Mouse (Mus musculus) CD8-positive naive resting alpha-beta T cell, adult 2 months (primary cell): Measurements from ENCODE around the gene Gm6614.
"Not testable (repeated sequence)": the region's sequence is repeated elsewhere in the genome, so short reads cannot be mapped to it uniquely, and the experiment has no call there.

Experiments
- DNase-seq, 2 experiments: peaks; one replicate each; pipeline ENCODE4 v3.0.0; 2022; ENCODE audit warnings: low read depth in 2 of 2, low spot score in 2 of 2

Gm6614 gene

DNA sequence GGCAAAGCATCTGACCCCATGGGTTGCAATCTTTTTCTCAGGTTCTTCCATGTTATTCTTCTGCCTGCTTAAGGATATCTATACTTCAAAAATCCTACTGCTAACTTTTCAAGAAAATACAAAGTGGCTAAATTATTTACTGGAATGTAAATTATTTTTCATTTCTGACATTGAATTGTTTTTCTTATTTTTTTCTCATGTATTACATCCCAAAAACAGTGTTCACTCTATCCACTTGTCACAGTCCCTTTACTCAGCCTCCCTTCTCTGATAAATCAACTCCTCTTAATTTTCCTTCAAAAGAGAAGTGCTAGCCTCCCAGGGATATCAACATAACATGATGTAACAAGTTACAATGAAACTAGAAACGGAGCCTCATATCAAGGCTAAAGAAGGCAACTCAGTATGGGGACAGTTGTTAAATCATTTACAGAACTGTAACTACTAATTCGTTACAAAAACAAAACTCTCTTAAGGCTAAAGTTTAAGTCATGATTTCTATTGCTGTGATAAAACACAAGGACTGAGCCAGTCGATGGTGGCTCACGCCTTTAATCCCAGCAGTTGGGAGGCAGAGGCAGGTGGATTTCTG, at the start of gene Gm6614:
Gene Gm6614 (minus strand): TSS at position 51 of the 592 bp plus-strand sequence.
- DNase-seq = no peak

DNA sequence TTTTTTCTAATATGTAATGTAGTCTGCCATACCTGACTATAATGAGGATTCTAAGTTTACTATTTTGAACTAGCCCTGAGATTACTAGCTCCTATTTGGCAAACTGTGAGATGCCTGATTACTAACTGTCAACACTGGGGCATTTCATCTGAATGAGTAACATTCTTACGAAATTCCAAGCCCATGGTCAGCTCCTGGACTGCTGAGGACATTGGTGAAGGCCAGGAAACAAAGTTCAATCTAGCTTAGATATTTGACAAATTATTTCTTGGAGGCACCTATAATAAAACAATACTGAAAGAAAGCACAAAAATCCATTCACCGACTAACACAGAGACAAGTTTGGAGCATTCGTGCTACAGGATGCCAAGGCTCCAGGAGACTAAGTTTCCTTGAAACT, 47.1 kb upstream of the Gm6614 start:
- not testable (repeated sequence) for DNase-seq

DNA sequence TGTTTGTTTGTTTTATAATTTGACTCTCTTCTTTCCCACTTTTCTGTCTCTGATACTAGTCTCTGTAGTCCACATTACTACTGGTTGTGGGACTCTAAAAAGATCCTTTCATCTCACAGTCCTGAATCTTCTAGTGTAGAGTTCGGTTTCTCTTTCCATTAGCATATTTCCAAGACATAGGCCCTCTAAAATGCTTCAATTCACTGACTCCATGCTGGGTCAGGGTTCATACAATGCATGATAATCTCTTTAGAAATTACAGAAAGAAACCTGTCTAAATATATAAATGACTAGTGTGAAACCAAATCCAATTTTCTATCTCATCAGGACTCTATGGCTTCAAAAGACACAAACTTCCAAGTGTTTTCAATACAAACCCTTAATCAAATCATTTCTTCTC, 36.5 kb upstream of the Gm6614 start:
- no peak for DNase-seq

DNA sequence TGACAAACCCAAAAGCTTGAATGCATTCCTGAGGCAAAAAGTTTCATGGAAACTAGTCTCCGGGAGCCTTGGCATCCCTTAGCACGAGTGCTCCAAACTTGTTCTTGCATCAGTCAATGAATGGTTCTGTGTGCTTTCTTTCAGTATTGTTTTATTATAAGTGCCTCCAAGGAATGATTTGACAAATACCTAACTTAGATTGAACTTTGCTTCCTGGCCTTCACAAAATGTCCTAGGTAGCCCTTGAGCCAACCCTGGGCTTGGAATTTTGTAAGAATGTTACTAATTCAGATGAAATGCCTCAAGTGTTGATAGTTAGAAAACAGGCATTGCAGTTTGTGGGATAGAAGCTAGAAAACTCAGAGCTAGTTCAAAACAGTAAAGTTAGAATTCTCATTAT, 34.5 kb upstream of the Gm6614 start:
- no peak for DNase-seq

DNA sequence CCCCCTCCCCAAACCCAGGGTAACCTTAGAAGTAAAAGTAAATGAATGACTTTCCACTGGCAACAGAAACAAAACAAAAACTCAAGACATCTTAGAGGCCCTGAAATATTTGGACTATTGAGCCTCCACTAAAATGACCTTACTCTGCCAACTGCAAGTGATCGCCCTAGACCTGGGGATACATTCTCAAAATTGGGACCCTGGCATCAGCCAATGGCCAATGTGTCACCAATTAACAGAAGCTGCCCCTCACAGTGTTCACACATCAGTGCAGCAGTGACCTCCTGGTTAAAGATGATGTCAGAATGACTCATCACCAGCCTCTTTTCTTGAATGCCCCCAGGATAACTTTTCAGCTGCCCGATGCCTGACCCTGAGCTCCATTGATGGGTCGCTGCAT, 30.7 kb upstream of the Gm6614 start:
- no peak for DNase-seq

DNA sequence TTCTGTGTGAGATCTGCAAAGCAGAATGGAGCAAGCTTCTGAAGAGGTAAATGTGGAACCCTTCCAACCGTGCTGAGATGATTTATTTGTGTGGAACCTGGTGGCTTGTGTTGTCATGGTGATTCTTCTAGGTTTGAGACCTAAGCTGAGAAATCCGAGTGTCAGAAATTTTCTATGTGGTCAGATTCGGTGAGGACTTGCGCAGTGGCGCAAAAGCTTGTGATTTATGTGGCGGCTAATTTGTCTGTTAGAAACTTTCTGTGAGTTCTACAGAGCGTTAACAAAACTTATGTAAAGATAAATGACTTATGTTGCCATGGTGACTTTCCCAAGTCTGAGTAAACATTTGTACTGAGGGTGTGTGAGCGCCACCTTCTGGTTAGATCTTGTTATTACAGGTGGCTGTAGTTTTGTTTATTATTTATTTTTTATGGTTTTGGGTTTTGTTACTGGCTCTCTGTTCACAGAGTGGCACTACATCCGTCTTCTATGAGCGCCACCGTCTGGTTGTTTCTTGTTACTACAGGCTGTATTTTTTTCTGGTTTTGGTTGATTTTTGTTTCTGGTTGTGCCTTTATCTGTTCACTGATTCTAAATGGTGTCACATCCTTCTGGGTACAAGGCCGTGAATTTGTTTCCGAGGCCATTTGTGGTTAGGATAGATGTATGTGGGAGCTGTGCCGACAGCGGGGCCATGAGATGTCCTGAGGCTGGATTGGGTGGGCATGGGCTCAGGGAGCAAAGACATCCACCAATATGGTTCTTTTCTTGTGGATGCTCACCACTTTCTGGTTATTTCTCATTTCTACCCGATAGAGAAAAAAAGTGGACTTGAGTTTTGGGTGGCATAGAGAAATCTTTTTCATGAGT, 29.3 kb upstream of the Gm6614 start:
- no peak for DNase-seq

DNA sequence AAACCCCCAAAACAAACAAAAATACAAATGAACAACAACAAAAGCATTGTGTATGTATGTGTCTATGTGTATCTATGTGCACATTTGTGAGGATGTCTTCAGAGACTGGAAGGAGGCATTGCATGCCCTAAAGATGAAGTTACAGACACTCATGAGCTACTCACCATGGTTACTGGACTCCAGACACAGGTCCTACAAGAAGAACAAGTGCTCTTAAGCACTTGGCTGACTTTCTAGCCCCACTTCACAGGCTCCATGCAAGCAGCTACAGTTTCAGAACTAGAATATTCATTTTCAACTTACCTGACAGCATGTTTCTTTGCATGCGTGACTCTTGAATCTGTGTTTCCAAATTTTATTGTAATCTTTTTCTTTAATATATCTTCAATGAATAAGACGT, 24.6 kb upstream of the Gm6614 start:
- no peak for DNase-seq

DNA sequence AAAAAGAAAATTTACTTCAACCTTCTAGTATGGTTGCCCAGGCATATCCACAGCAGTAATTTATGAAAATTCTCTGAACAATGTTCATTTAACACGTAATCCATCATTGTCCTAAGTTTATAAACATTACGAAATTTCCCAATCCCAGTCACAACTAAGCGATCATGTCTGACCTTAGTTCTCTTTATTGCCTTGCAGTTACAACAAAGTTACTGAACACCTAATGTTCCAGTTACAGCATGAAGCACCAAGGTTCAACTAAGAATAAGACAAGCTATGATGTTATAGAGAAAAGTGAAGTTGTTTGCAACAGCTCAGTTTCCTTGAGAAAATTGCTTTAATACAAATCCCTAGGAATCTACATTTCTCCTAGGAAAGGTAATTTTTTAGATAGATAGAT, 10.5 kb upstream of the Gm6614 start:
- DNase-seq = no peak

DNA sequence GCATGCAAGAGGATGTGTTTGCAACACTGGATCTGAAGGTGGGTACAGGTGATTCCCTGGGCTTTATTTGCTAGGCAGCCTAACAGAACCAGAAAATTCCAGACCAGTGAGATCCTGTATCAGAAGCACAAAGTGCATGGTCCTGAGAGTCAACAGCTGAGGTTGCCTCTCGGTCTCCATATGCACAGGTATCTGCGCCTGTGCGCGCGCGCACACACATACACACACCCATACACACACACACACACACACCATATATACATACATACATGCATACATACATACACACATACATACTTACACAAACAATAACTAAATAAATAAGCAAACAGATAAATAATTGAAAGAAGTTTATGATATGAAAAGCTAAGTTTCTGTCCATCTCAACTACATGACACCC, 24.4 kb downstream of the Gm6614 start:
- DNase-seq = no peak

DNA sequence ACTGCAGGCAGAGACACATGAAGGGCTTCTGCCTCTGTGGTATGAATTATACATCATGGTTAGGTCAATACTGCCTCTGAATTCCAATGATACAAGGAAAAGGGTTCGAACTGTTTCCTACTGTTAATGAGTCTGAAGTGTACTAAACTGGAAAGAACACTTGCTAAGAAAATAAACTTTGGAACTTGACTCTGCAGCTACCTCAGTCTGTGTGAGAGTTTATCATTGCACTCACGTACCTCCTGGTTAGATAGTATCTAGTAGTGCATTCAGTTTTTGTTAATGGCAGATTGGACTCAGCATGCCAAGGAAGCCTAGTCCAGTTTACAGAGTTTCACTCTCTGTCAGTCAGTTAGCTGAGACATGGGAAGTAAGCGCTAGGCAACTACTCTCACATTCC, 26.6 kb downstream of the Gm6614 start:
- DNase-seq = no peak

DNA sequence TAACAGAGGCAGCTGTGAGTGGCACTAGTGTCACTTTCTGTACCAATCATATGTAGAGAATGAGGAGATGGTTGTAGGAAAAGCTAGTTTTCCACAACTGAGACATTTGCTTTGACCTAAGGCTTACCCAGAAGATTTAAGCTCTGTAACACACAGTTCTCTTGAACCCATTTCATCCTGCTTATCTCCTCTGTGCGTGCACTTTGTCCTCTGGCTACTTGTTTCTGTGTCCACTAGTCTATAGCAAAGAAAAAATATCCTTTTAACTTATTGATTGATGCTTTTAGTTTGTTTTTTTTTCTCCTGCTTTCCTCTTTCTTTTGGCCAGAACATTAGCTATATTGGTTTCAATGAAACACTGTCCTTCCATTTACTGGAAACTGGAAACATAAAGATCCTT, 48.8 kb downstream of the Gm6614 start:
- DNase-seq = no peak

DNA sequence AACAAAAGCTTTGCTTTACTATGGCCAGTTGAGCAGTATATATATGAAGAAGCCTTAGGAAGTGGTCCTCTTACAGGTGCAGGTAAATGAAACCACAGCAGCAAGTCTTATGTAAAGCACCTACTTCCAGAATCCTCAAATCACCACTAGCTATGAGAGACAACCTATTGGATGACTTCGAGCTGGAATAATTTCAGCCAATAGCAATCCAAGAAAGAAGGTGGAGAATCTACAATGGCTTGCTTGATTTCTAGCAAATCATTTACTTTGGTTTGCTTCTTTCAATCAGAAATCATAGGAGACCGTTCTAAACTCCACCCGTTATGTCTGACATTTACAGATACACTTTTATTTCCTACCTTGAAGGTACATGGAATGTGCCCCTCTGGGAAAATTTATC, 49.4 kb downstream of the Gm6614 start:
- DNase-seq = no peak

DNA sequence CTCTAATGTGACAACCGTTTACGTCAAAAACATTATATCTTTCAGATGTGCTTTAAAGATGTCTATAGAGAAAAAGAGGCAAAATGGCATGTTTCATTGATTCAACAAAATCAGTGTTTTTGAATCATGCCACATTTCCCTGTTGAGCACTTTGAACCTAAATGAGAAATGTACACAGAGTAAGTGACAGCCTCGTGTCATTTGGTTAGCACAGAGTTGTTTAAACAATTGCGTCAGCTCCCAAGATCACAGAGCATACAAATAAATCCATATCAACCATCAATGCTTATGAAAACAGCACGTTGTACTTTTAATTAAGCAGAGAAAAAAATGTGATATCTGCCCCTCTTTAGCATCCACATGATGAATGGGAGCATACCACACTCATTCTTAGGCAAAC, 50.7 kb downstream of the Gm6614 start:
- no peak for DNase-seq

DNA sequence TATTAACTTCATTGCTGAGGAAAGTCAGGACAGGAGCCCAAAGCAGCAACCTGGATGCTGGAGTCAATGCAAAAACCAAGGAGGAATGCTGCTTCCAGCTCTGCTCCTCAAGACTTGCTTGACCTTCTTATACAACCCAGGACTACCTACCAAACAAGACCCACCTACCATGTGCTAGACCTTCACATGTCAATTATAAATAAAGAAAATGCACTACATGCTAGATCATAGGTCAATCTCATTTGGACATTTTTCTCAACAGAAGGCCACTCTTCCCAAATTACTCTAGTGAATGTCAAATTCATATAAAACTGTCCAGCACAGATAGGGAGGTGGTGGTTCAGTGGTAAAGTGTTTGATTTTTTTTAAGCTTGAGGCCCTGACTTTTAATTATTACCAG, 64.4 kb downstream of the Gm6614 start, which contains the start of gene Slco1a1:
Gene Slco1a1 (minus strand): TSS at position 101 of the 400 bp plus-strand sequence.
- no peak for DNase-seq

DNA sequence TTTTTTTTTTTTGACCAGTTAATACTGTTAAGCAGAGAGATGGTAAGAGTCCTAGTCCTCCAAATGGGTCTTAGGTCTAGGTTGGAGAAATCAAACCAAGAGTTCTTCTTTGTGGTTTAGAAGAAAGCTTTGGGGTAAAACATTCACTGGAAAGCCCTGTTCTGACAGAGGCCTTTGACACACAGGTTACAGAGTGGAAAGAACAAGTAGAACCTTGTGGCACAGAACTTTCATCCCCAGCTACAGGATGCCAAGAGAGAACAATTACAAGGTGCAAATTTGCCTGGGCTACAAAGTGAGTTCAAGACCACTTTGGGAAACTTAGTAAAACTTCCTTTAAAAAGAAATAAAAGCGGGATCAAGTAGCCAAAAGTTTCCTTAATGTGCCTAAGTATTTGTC, 70.8 kb downstream of the Gm6614 start:
- no peak for DNase-seq
